In genomic region chr15:36901830-36902285, GRCm38 (mm10) we compare ENCODE assay signal across 8 mouse cellular contexts.
DNase-seq lines count a peak whose midpoint lies in the region; ATAC-seq and TF ChIP-seq lines count a peak whose summit lies in the region.

No protein-coding gene starts in this region.

- ATAC-seq in embryonic facial prominence, embryonic 11.5 days (replicated peaks; ENCODE audit: insufficient number of reproducible peaks, low FRiP score, low TSS enrichment, low read depth), result peak; percentile 85
- ATAC-seq in hindbrain, embryonic 11.5 days (ENCODE audit: low FRiP score), result peak; percentile 89
- peak; percentile 62 for ATAC-seq in megakaryocyte, adult 5-6 weeks (ENCODE audit: poor library complexity, severe bottlenecking)

- H3K9me3 ChIP-seq in embryonic facial prominence, embryonic 11.5 days (replicated peaks; ENCODE audit: control insufficient read depth, low read length), result no peaks in the 10 kb centered on the region
- H3K9me3 ChIP-seq in hindbrain, embryonic 11.5 days (ENCODE audit: control insufficient read depth, low read length), result no peaks in the 10 kb centered on the region

- TF ChIP-seq CTCF in thymus, adult 2 months (IDR thresholded peaks at IDR 0.05; ENCODE audit: borderline replicate concordance, control insufficient read depth, extremely low read depth, insufficient read depth, low read length, poor library complexity), result no peak

- H3K27ac ChIP-seq in thymus, adult 2 months (ENCODE audit: control insufficient read depth, insufficient read depth, low read length), result no peak overlapping the region
- no peak overlapping the region for H3K27ac ChIP-seq in embryonic facial prominence, embryonic 11.5 days (replicated peaks; ENCODE audit: low read depth, low read length)
- no peak overlapping the region for H3K27ac ChIP-seq in hindbrain, embryonic 11.5 days (ENCODE audit: low read depth, low read length)

- H3K9ac ChIP-seq in embryonic facial prominence, embryonic 11.5 days (replicated peaks; ENCODE audit: low read length), result peak overlapping the region; percentile 7; the same call in 1 of the 2 replicates
- no peak overlapping the region for H3K9ac ChIP-seq in hindbrain, embryonic 11.5 days (ENCODE audit: low read depth, low read length)

- DNase-seq in thymus, postnatal 4 days, result peak; percentile 21
- no peak for DNase-seq in thymus, adult 2 months
- DNase-seq in embryonic facial prominence, embryonic 11.5 days (ENCODE audit: low spot score), result peak; percentile 78
- peak; percentile 73 for DNase-seq in hindbrain, embryonic 11.5 days (ENCODE audit: low spot score)
- peak; percentile 54 for DNase-seq in left cerebral cortex, adult 11 months (ENCODE audit: low spot score)
- peak; percentile 69 for DNase-seq in right cerebral cortex, postnatal 14 days
- DNase-seq in thymus, postnatal 25 days, result no peak

- no peak overlapping the region for H3K4me3 ChIP-seq in thymus, adult 2 months (ENCODE audit: control insufficient read depth, insufficient read depth, low read length)
- no peak overlapping the region for H3K4me3 ChIP-seq in embryonic facial prominence, embryonic 11.5 days (ENCODE audit: low read depth, low read length)
- H3K4me3 ChIP-seq in hindbrain, embryonic 11.5 days (ENCODE audit: low read depth, low read length), result no peak overlapping the region

- no peaks in the 10 kb centered on the region for H3K27me3 ChIP-seq in thymus, adult 2 months (ENCODE audit: control insufficient read depth, insufficient read depth, low read length)
- no peaks in the 10 kb centered on the region for H3K27me3 ChIP-seq in embryonic facial prominence, embryonic 11.5 days (ENCODE audit: control insufficient read depth, insufficient read depth, low read length)
- H3K27me3 ChIP-seq in hindbrain, embryonic 11.5 days (ENCODE audit: control insufficient read depth, insufficient read depth, low read length), result no peaks in the 10 kb centered on the region

- 22% methylated on average over 7 of the region's 7 CpGs for WGBS in thymus, adult 2 months
- 3% methylated on average over 7 of the region's 7 CpGs for WGBS in embryonic facial prominence, embryonic 11.5 days
- WGBS in hindbrain, embryonic 11.5 days, result 7% methylated on average over 7 of the region's 7 CpGs

- H3K4me1 ChIP-seq in thymus, adult 2 months (replicated peaks; ENCODE audit: control insufficient read depth, insufficient read depth, low read length), result peaks cover 11% of the 10 kb centered on the region
- H3K4me1 ChIP-seq in embryonic facial prominence, embryonic 11.5 days (ENCODE audit: control insufficient read depth, insufficient read depth, low read length), result peaks cover 7% of the 10 kb centered on the region; the same call in 1 of the 2 replicates
- H3K4me1 ChIP-seq in hindbrain, embryonic 11.5 days (replicated peaks; ENCODE audit: control insufficient read depth, insufficient read depth, low read length), result 0 out of 2 replicates have a peak, but pooled peaks cover 5% of the 10 kb centered on the region

- no peaks in the 10 kb centered on the region for H3K36me3 ChIP-seq in thymus, adult 2 months (ENCODE audit: control insufficient read depth, insufficient read depth, low read length)
- no peaks in the 10 kb centered on the region for H3K36me3 ChIP-seq in embryonic facial prominence, embryonic 11.5 days (replicated peaks; ENCODE audit: control insufficient read depth, insufficient read depth, low read depth, low read length)
- no peaks in the 10 kb centered on the region for H3K36me3 ChIP-seq in hindbrain, embryonic 11.5 days (ENCODE audit: control insufficient read depth, insufficient read depth, low read length)

- no peak for TF ChIP-seq POLR2A in thymus, adult 2 months (IDR thresholded peaks at IDR 0.05; ENCODE audit: control insufficient read depth, extremely low read depth, insufficient read depth, low read length, poor library complexity)

- H3K4me2 ChIP-seq in embryonic facial prominence, embryonic 11.5 days (ENCODE audit: low read depth, low read length), result no peak overlapping the region
- no peak overlapping the region for H3K4me2 ChIP-seq in hindbrain, embryonic 11.5 days (replicated peaks; ENCODE audit: low read depth, low read length)

Comparison
In these comparisons a context has a peak if more than half of its experiments do, and no peak if none do; other contexts are left out.
1. DNase-seq: peak in thymus, postnatal 4 days (single experiment), embryonic facial prominence, embryonic 11.5 days (single experiment), hindbrain, embryonic 11.5 days (single experiment), left cerebral cortex, adult 11 months (single experiment) and right cerebral cortex, postnatal 14 days (single experiment); none in thymus, adult 2 months (single experiment) and thymus, postnatal 25 days (single experiment).
2. Peak in every context shown above with its lines, with median percentiles within 50 percentile points of each other: ATAC-seq.